Comparison of ENCODE assay signal across 16 mouse cellular contexts in genomic region chr11:4113970-4114369, GRCm38 (mm10). TPM values are rescaled to one million over a fixed set of nuclear protein-coding genes. Genes with fewer than 3 reads are reported as not detected.
"Had no signal": no experiment of that assay in that cellular context is flagged by ENCODE, and none has a peak within 500 bp of the region (broad histone marks: within the 10 kb centered on the region; RNA-seq: fewer than 3 reads in every experiment).

No protein-coding gene starts in this region.

- H3K9ac ChIP-seq: neural tube, embryonic 15.5 days; stomach, embryonic 15.5 days had no signal

- DNase-seq: retina, postnatal 1 day; right cerebral cortex, adult 18-20 months; right cerebral cortex, postnatal 14 days; right cerebral cortex, postnatal 25 days; right cerebral cortex, postnatal 4 days; spleen, adult 18-20 months; thymus, adult 18-20 months; thymus, adult 2 months; thymus, postnatal 14 days; thymus, postnatal 25 days; thymus, postnatal 36 days; thymus, postnatal 4 days had no signal

- H3K9me3 ChIP-seq: neural tube, embryonic 15.5 days; stomach, embryonic 15.5 days had no signal

- H3K36me3 ChIP-seq: stomach, embryonic 15.5 days had no signal

- H3K4me2 ChIP-seq: neural tube, embryonic 15.5 days; stomach, embryonic 15.5 days had no signal

- H3K27me3 ChIP-seq: neural tube, embryonic 15.5 days had no signal

- H3K27ac ChIP-seq: neural tube, embryonic 15.5 days; stomach, embryonic 15.5 days; stomach, postnatal 0 days had no signal

- H3K4me3 ChIP-seq: neural tube, embryonic 15.5 days; stomach, embryonic 15.5 days had no signal

RNA-seq across cellular contexts. Expression of gene Mtfp1, which starts 18.7 kb away (rescaled TPM):
- total RNA-seq: neutrophil, adult 5-6 weeks had no signal
